Mouse (Mus musculus): Measurements from ENCODE around the gene Cwc25. TPM values are rescaled to one million over a fixed set of nuclear protein-coding genes. Genes with fewer than 3 reads are reported as not detected.
"Not testable (repeated sequence)": the region's sequence is repeated elsewhere in the genome, so short reads cannot be mapped to it uniquely, and the experiment has no call there.

Gene Cwc25
- total RNA-seq, 2 experiments from 2014 or later, result 6.0 to 6.7 TPM

DNA sequence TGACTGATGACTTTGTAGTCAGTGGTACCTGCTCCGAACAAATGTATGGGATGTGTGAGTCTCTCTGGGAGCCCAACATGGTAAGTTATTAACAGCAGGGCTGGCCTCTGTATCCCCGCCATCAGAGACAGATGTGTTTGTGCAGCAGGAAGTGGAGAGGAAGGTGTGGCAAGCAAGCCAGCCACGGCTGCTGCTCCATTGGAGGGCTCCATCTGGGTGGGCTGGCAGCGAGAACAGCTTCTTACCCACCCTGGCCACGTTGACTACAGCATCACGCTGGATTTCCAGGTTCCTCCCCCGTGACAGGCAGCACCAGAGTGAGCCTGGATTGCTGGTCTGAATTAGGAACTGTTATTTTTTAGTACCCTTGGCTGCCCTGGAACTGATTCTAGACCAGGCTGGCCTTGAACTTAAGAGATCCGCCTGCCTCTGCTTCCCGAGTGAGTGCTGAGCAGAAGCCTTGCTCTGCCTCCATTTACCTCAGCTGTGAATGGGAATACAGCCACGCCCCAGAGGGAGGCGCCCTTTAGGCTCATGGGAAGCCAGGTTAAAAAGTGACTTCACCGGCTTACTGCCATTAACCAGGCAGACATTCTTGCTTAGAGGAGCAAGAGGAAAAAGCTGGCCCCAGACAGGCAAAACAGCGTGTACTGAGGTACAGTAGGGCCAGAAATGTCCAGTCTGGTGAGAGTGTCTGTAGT lies 55.0 kb downstream of the Cwc25 start:
- intact Hi-C loops (cut with DNase I; ENCODE audit: low total_unique reads), result no loop called here
- DNase-seq, result no peak

DNA sequence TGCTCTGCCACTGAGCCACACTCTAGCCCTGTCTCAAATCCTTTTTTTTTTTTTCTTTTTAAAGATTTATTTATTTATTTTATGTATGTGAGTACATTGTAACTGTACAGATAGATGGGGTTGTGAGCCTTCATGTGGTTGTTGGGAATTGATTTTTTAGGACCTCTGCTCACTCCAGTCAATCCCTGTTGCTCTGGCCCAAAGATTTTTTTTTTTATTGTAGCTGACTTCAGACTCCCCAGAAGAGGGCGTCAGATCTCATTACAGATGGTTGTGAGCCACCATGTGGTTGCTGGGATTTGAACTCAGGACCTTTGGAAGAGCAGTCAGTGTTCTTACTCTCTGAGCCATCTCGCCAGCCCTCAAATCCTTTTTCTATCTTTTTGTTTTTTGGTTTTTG lies 56.3 kb downstream of the Cwc25 start:
- intact Hi-C loops (cut with DNase I; ENCODE audit: low total_unique reads); DNase-seq: not testable (repeated sequence)

DNA sequence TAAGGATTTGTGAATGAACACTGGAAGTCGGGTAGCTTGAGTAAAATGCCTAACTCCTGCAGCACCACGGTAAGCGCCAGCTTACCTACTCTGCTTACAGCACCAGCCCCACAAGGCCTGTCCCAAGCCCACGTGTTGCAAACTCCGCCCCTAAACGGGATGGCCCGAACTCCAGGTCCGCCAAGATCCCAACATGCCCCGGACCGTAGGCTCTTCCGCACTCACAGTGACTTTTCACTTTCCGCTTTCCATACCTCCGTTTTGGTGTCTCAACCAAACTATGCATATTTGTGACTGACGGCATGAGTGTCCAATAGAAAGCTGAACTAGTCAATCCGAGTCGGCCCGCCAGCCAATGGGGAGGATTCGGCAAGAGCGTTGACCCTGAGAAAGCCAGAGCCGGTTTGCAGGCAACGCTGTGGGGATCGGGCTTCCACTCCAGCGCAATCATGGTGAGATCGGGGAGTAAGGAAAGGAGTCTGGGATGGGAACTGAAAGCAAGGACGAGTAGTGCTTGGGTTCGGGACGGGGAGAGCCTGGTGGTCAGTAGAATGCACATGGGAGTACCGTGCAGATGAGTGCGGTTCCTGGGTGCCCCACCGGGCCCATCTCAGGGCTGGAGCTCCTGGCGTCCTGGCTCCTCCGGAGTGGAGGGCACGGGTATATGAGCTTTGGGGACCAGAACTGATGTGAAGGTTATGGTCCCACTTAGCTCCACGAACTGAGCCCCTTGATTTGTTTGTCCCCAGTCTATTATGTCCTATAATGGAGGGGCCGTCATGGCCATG lies 63.1 kb downstream of the Cwc25 start, which contains the start of gene Psmb3:
Gene Psmb3, plus strand, starts transcription at position 361 of the 788 bp plus-strand sequence.
- intact Hi-C loops (cut with DNase I; ENCODE audit: low total_unique reads), result no loop called here
- peak; percentile 98 for DNase-seq

DNA sequence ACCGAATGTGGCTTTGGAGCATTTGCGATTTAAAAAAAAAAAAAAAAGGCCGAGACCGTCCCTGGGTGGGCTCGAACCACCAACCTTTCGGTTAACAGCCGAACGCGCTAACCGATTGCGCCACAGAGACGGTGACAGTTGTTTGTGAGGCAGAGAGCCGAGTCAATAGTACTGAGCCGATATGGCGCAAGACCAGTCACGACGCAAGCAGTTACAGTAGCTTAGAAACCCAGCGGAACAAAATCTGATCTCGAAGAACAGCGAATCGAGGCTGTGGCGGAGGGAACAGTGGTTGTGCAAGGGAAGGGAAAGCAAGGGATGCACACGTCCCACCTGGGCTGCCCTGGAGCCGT lies 64.0 kb downstream of the Cwc25 start:
- DNase-seq, result peak; percentile 83
- intact Hi-C loops (cut with DNase I; ENCODE audit: low total_unique reads), result no loop called here

DNA sequence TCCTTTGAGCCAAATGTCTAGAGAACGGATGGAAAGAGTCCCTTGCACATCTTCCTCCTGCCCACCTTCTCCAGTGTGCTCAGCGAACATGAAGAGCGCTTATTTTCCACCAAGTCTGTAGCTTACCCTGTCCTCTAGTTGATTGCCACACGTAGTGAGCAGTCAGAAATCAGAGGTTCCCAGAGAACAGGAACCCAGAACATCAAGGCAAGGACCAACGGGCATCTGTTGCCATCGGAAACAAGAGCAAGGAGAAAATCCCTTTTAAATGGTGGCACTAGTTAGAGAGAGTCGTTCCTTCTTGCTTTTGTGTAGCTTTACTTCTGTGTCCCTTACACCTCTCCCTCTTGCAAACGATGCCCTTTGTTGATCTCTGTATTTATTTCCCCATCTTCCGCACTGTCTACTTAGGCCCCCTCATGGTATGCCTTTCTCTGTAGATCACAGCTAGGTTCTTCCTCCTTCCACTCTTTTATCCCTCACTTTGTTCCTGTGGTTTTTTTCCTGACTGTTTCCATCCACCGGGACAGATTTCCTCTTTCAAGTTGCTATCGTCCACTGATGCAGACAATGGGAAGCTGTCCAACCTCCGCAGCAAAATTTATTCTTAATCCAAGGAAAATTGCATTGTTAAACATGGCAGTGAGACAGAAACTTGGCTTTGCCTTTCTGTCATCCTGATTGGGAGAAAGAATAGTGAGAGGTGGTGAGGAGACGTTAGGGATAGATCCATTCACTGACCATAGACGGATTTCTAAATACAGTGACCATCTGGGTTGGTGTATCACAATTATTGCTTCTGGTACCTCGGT lies 64.6 kb downstream of the Cwc25 start:
- intact Hi-C loops (cut with DNase I; ENCODE audit: low total_unique reads), result no loop called here
- DNase-seq, result no peak

- no peak for DNase-seq
These were observed 65.4 kb downstream of the Cwc25 start for GRCm38 (mm10) chr11:97700746-97701580.

GRCm38 (mm10) chr11:97700003-97700745 lies 66.2 kb downstream of the Cwc25 start, which contains the start of gene Pcgf2:
Gene Pcgf2 (minus strand): TSS chr11:97700497.
- peak; percentile 87 for DNase-seq
- intact Hi-C loops (cut with DNase I; ENCODE audit: low total_unique reads), result no loop called here

More at GRCm38 (mm10) chr11:97700746-97701580, 65.4 kb downstream of the Cwc25 start:
- intact Hi-C loops (cut with DNase I; ENCODE audit: low total_unique reads), result no loop called here

DNA sequence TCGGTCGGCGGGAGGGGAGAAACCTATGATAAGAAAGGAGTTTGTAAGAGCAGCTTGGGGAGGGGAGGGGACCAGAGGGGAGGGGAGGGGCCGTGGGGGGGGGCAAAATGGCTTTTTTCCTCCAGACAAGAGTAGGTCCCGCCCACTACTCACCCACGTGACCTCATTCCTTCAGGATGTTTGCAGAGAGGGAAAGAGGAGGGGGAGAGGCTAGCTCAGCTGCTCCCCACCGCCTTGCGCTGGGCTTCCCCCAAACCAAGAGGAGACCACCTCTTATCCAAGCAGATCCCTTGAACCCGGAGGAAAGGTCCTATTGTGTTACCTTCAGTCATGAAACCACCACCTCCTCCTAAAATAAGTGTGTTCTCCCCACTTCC lies 66.7 kb downstream of the Cwc25 start:
- intact Hi-C loops (cut with DNase I; ENCODE audit: low total_unique reads), result no loop called here
- peak; percentile 88 for DNase-seq

DNA sequence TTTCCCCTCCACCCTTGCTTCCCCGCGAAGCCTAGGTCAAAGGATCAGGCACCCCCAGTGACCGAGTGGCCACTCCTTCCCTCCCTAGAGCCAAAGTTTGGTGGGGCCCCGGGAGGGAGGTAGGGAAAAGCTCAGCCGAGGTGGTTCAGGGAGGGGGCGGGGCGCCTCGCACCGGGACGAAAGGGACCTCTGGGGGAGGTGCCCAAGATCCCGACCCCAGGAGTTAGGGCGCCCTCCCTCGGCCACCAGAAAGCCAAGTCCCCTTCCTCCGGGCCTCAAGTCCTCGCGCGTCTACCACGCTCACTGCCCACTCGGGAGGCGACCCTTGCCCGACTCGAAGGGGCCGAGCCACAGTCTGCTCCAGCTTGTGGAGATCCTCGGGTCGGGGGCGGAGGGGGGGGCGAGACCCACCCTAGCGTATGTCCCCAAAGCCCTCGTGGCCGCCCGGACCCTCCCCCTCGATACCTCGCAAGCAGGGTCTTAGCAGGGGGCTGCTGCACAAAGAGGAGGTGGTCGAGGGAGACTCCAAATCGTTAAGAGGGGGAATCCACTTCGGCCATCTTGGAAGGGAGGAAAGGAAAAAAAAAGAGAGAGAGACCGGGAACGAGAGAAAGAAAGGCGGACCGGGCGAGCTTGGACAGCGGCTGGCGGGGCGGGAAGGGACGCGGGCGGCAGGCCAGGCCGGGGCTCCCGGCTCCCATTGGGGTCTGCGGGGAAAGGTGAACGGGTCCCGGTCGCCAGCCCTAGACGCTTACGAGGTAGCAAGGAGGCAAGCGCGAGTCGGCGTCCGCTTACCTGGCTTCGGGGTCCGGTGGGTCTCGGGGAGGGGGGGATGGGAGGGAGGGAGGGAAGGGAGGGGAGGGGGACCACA lies 67.4 kb downstream of the Cwc25 start:
- intact Hi-C loops (cut with DNase I; ENCODE audit: low total_unique reads), result no loop called here

DNA sequence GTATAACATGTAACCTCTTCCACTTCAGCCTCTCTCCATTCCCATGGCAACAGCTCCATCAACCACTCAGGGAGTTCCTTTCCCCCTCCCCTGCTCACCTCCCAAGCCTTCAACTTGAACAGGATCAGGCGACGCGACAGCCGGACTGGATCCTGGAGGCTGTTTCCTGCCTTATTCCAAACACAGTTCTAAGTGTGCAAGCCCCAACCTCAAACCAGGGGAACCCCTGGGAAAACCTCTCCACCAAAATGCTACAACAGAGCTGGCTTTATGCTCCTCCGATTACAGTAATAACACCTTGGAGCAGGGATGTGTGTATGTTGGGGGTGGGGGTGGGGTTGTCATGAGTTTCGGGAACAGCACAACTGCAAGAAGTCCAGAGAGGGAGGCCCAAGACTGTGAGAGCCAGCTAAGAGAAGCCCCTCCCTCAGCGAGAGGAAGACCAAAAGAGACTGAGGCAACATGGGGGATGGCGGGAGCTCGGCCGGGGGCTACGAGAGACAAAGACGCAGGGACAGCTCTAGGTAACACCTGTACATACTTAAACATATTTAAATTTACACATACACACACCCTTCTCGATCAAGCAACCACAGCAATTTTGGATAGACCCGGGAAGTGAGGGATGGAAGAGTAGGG lies 68.3 kb downstream of the Cwc25 start:
- intact Hi-C loops (cut with DNase I; ENCODE audit: low total_unique reads), result no loop called here
- no peak for DNase-seq

More for the DNA sequence above, 67.4 kb downstream of the Cwc25 start:
- DNase-seq, result peak; percentile 80

GRCm38 (mm10) chr11:97697199-97697890 lies 69.0 kb downstream of the Cwc25 start:
- no peak for DNase-seq
- intact Hi-C loops (cut with DNase I; ENCODE audit: low total_unique reads), result no loop called here

GRCm38 (mm10) chr11:97696669-97697068 lies 69.7 kb downstream of the Cwc25 start:
- DNase-seq, result no peak
- intact Hi-C loops (cut with DNase I; ENCODE audit: low total_unique reads), result no loop called here

DNA sequence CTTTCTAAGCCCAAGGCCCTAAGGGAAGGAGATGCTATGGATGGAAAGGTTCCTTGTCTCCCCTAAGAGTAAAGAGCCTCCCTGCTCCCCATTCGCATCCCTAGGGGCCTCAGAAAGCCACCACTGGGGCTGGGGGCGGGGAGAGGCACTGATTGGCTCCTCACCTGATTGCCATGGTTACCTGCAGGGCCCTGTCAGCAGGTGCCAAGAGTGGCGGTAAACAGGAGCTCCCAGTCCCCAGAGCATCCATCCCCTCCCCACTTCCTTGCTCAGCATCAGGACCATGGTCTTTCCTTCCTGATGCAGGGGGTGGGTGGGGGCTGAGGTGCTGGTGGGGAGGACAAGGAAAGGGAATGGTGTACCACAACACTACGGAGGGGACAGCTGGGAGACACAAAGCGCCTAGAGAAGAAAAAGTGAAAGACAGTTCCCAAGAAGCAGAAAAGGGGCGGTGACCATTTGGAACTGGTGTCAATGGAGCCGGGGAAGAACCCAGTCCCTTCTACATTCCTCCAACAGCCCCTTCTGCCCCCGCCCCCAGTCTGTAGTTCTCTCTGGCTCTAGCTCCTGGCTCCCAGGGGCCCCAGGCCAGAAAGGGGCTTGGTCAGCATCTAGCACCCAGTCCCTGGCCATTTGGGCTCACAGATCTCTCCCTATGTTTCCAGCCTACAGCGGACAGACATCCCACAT lies 70.5 kb downstream of the Cwc25 start:
- DNase-seq, result no peak
- intact Hi-C loops (cut with DNase I; ENCODE audit: low total_unique reads), result no loop called here
